Mouse (Mus musculus): ENCODE data around the gene Kif16b.

DNA sequence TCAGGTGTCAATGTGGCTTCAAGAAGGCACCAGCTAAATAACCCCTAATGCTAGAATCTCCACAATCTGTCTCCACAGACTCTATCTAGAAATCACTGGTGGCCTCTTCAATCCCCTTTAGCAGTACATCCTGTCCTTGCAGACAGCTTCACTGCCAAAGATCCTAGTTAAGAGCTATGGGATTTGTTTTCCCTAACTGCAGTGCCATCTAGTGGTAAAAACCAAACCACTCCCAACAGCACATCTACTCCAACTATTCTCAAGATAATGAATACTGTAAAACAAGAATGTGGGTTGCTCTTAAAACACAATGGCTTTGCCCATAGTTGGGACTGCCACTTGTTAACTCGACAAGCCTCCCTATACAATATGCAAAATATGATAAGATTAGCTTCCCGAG, 88.3 kb downstream of the Kif16b start:
- TF ChIP-seq POLR2A (IDR thresholded peaks at IDR 0.05; ENCODE audit: insufficient read depth, low read depth, low read length) (no peak), CTCF (IDR thresholded peaks at IDR 0.05; ENCODE audit: insufficient read depth, low read depth, low read length) (no peak)

Measured in olfactory bulb, adult 2 months (tissue).